Mouse (Mus musculus) CD4-positive naive resting alpha-beta T cell, adult 57 days (primary cell): ENCODE results near the gene Fam189a2. TPM values are rescaled to one million over a fixed set of nuclear protein-coding genes. Genes with fewer than 3 reads are reported as not detected.

Source experiments
- total RNA-seq: library from RNA; stranded (reverse); gene quantifications from one replicate; pipeline ENCODE4 v1.2.4, GENCODE M21; 2023

The Fam189a2 gene
- not detected for total RNA-seq

DNA sequence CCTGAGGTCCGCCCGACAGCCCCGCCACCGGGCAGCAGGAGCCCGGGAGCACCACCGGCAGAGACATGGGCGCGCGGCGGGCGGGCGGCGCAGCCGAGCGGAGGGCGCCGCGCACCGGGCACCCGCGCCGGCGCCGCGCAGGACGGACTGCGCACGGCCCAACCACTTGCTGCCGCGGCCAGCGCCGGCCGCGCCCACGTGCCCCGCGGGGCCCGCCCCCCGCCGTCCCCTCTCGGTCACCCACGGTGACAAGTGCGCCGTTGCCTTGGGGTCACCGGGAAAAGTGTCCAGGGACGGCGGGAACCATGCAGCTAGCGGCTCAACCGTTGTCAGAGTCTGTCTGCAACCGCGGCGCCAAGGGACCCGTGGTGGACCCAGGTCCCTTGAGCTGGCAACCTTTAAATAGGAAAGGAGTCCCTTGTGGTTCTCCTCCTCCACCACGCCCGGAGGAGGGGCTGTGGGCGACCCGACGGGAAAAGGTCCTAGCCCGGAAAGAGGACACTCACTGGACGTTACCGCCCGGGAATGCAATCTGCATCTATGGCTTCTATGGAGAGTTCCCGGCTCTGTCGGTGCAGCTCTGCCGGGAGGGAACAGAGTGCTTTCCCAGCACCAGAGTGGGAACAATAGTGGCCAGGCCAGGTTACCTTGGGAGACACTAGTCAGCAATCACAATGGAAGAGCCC lies at the start of gene Fam189a2:
Gene Fam189a2 (minus strand): TSS at position 149 of the 686 bp plus-strand sequence.

Other genes with a start within 250 kb of the Fam189a2 start
- gene Tjp2, start 194.0 kb upstream of the Fam189a2 start, total RNA-seq, result 1.7 TPM
- 21.7 TPM for gene Fxn, start 249.6 kb upstream of the Fam189a2 start, total RNA-seq